Mouse (Mus musculus) CH12.LX (cell line): ENCODE results near the gene Plxdc1. TPM values are rescaled to one million over a fixed set of nuclear protein-coding genes. Genes with fewer than 3 reads are reported as not detected.
A peak's percentile ranks its signal among the peaks of the same experiment; 100 is the strongest.

Source experiments
- DNase-seq: peaks from one replicate; pipeline ENCODE4 v3.0.0-alpha.2; 2013; ENCODE audit errors: extremely low read depth
- H3K27ac ChIP-seq: 2 replicates; pipeline ENCODE4 v1.5.1; 2012; ENCODE audit warnings: low read depth, mild to moderate bottlenecking, control low read depth, moderate library complexity; ENCODE audit not compliant: insufficient read depth
- H3K27me3 ChIP-seq: replicated peaks from 2 replicates; pipeline ENCODE3; 2012; ENCODE audit warnings: inconsistent platforms
- H3K36me3 ChIP-seq, 2 experiments: replicated peaks in 1 of 2; 2 replicates each; pipeline versions ENCODE3 to v1.6.1; 2012; ENCODE audit warnings: inconsistent platforms in 1 of 2, low read length in 1 of 2, mild to moderate bottlenecking in 1 of 2, mixed read lengths in 1 of 2, moderate library complexity in 1 of 2; ENCODE audit not compliant: control insufficient read depth in 1 of 2, insufficient read depth in 1 of 2
- H3K4me1 ChIP-seq, 2 experiments: 2 replicates each; pipeline ENCODE4 v1.6.1; 2012; ENCODE audit warnings: inconsistent platforms in 1 of 2, moderate library complexity in 1 of 2; ENCODE audit not compliant: insufficient read depth in 2 of 2, control insufficient read depth in 1 of 2
- H3K4me2 ChIP-seq: 2 replicates; pipeline ENCODE4 v1.6.1; 2012; ENCODE audit warnings: low read depth, mild to moderate bottlenecking, control low read depth; ENCODE audit not compliant: poor library complexity, insufficient read depth, severe bottlenecking
- H3K4me3 ChIP-seq, 3 experiments: fragments of 150-350 bp in 1 of 3; sonication (generic) in 1 of 3; replicated peaks in 1 of 3; 2 replicates each; pipeline versions ENCODE3 to v1.5.1; 2011 to 2012; ENCODE audit warnings: low read depth in 2 of 3, low read length in 2 of 3, mild to moderate bottlenecking in 2 of 3, moderate library complexity in 2 of 3, control low read depth in 1 of 3, improper control_type of control experiment in 1 of 3, inconsistent platforms in 1 of 3, mixed read lengths in 1 of 3; ENCODE audit not compliant: poor library complexity in 1 of 3
- H3K79me2 ChIP-seq: replicated peaks from 2 replicates; pipeline ENCODE4 v1.6.1; 2012; ENCODE audit warnings: mild to moderate bottlenecking, moderate library complexity; ENCODE audit not compliant: control insufficient read depth, poor library complexity, insufficient read depth, severe bottlenecking; ENCODE audit errors: extremely low read depth
- H3K9ac ChIP-seq: 2 replicates; pipeline ENCODE4 v1.6.1; 2012; ENCODE audit warnings: low read depth, mild to moderate bottlenecking, control low read depth, moderate library complexity; ENCODE audit not compliant: insufficient read depth
- H3K9me3 ChIP-seq: replicated peaks from 2 replicates; pipeline ENCODE3; 2012; ENCODE audit warnings: low read length, inconsistent platforms, mixed read lengths
- CHD1 ChIP-seq: IDR thresholded peaks from 2 replicates; pipeline ENCODE4 v1.6.1; 2012; ENCODE audit warnings: low read depth, low read length, improper control_type of control experiment, inconsistent platforms
- CHD2 ChIP-seq: IDR thresholded peaks from 2 replicates; pipeline ENCODE4 v1.6.1; 2011; ENCODE audit warnings: low read length, improper control_type of control experiment
- EP300 ChIP-seq: IDR thresholded peaks from 2 replicates; pipeline ENCODE4 v1.6.1; 2011; ENCODE audit warnings: low read length, improper control_type of control experiment
- GABPA ChIP-seq: IDR thresholded peaks from 2 replicates; pipeline ENCODE4 v1.6.1; 2012; ENCODE audit warnings: low read depth, low read length, improper control_type of control experiment, inconsistent platforms; ENCODE audit not compliant: insufficient replicate concordance
- HCFC1 ChIP-seq: IDR thresholded peaks from 2 replicates; pipeline ENCODE4 v1.6.1; 2012; ENCODE audit warnings: low read depth, mild to moderate bottlenecking, inconsistent platforms, low read length, improper control_type of control experiment
- JUN ChIP-seq: IDR thresholded peaks from 2 replicates; pipeline ENCODE4 v1.6.1; 2011; ENCODE audit warnings: low read depth, mild to moderate bottlenecking, low read length, improper control_type of control experiment, moderate library complexity; ENCODE audit not compliant: insufficient read depth
- MAFK ChIP-seq: IDR thresholded peaks from 2 replicates; pipeline ENCODE4 v1.6.1; 2011; ENCODE audit warnings: low read length, improper control_type of control experiment; ENCODE audit not compliant: insufficient replicate concordance
- MAX ChIP-seq: IDR thresholded peaks from 2 replicates; pipeline ENCODE4 v1.6.1; 2011; ENCODE audit warnings: low read length, improper control_type of control experiment
- MAZ ChIP-seq: IDR thresholded peaks from 2 replicates; pipeline ENCODE4 v1.6.1; 2012; ENCODE audit warnings: low read depth, mild to moderate bottlenecking, inconsistent platforms, low read length, improper control_type of control experiment, moderate library complexity
- NELFE ChIP-seq: IDR thresholded peaks from 2 replicates; pipeline ENCODE4 v1.6.1; 2011; ENCODE audit warnings: low read depth, low read length, improper control_type of control experiment
- PAX5 ChIP-seq: IDR thresholded peaks from 2 replicates; pipeline ENCODE4 v1.6.1; 2012; ENCODE audit warnings: low read length, inconsistent platforms, mixed read lengths
- POLR2A ChIP-seq: IDR thresholded peaks from 2 replicates; pipeline ENCODE4 v1.6.1; 2011; ENCODE audit warnings: low read depth, mild to moderate bottlenecking, improper control_type of control experiment, low read length
- RAD21 ChIP-seq: IDR thresholded peaks from 2 replicates; pipeline ENCODE4 v1.6.1; 2011; ENCODE audit warnings: low read depth, mild to moderate bottlenecking, low read length, improper control_type of control experiment, moderate library complexity
- RCOR1 ChIP-seq: conservative IDR thresholded peaks from 2 replicates; pipeline ENCODE4 v1.6.1; 2012; ENCODE audit warnings: low read depth, mild to moderate bottlenecking, inconsistent platforms, low read length, improper control_type of control experiment
- SIN3A ChIP-seq: IDR thresholded peaks from 2 replicates; pipeline ENCODE4 v1.6.1; 2012; ENCODE audit warnings: low read length, improper control_type of control experiment, inconsistent platforms
- SMC3 ChIP-seq: IDR thresholded peaks from 2 replicates; pipeline ENCODE4 v1.6.1; 2011; ENCODE audit warnings: low read depth, low read length, improper control_type of control experiment
- UBTF ChIP-seq: IDR thresholded peaks from 2 replicates; pipeline ENCODE4 v1.6.1; 2012; ENCODE audit warnings: low read depth, mild to moderate bottlenecking, inconsistent platforms, low read length, improper control_type of control experiment, moderate library complexity
- ZMIZ1 ChIP-seq: IDR thresholded peaks from 2 replicates; pipeline ENCODE4 v1.6.1; 2012; ENCODE audit warnings: low read depth, mild to moderate bottlenecking, inconsistent platforms, low read length, improper control_type of control experiment
- ZNF384 ChIP-seq: IDR thresholded peaks from 2 replicates; pipeline ENCODE4 v1.6.1; 2012; ENCODE audit warnings: low read depth, low read length, improper control_type of control experiment, inconsistent platforms
- dilution Hi-C: fragments of 300-500 bp; cut with MboI; formaldehyde crosslinking; loops from 2 replicates; pipeline ENCODE4 v1.14.3; 2020; ENCODE audit warnings: low sequenced_read_pairs; ENCODE audit not compliant: extremely low pct_unique_long_range_greater_than_20kb, extremely low pct_ligation_motif_present
- in situ Hi-C: fragments of 300-500 bp; cut with MboI; formaldehyde crosslinking; loops from 3 replicates; pipeline ENCODE4 v1.14.3; 2019; ENCODE audit warnings: low sequenced_read_pairs, low pct_ligation_motif_present, low pct_unique_long_range_greater_than_20kb, mixed read lengths
- polyA plus RNA-seq: library from polyadenylated mRNA; unstranded; fragments of >175 nt; gene quantifications from 2 replicates; pipeline ENCODE4 v1.2.1, GENCODE M21; 2012; ENCODE audit warnings: low read depth; ENCODE audit not compliant: insufficient read length
- total RNA-seq, 2 experiments: library from RNA; depleted of rRNA; stranded (reverse); fragments of 300-350 nt in 1 of 2; fragments of >200 nt in 1 of 2; gene quantifications; 2 replicates each; pipeline ENCODE4 v1.2.3; 2012 to 2014

Plxdc1 gene
- total and polyA plus RNA-seq, 3 experiments, result 0.04 TPM; not detected in 2

DNA sequence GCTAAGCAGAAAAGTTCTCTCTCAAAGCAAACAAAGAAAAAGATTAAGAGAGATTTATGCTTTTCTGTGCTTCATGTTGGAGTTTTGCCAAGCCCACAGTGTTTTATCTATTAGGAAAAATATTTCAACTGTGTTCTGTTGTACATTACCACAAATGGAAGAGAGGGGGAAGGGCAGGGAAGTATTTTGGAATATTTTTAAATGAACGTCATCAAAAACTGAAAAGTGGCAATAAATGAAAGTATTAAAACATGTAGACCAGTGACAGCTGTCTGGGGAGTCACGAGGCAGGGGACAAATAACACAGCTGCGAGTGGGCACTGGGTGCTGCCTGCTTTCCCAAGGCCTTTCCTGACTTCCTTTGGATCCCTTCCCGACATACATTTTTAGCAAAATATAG lies 89.6 kb downstream of the Plxdc1 start:
- Histone ChIP-seq H3K9me3 (peaks cover 11% of the 10 kb centered on the region), H3K27ac (no peak overlapping the region), H3K4me2 (no peak overlapping the region), H3K4me3 (no peak overlapping the region)
- TF ChIP-seq MAX, result no peak
- no peak for TF ChIP-seq NELFE
- TF ChIP-seq SMC3, result no peak
- no peak for TF ChIP-seq POLR2A
- no peak for TF ChIP-seq SIN3A
- no peak for TF ChIP-seq RCOR1
- TF ChIP-seq EP300, result no peak
- TF ChIP-seq UBTF, result no peak
- TF ChIP-seq CHD1, result no peak
- TF ChIP-seq, all 38 proteins: peak for 0
- Histone ChIP-seq H3K79me2 (no peaks in the 10 kb centered on the region), H3K36me3 (no peaks in the 10 kb centered on the region), H3K4me1 (no peaks in the 10 kb centered on the region; a peak in 1 of 4 replicates), H3K9ac (no peak overlapping the region), H3K27me3 (peaks cover 8% of the 10 kb centered on the region)
- no peak for DNase-seq
- dilution Hi-C loops (no loop called here), in situ Hi-C loops (loop anchor here (5.0 kb wide), 1 partner anchor 91 kb away; the partner anchor contains the start of gene Plxdc1)

DNA sequence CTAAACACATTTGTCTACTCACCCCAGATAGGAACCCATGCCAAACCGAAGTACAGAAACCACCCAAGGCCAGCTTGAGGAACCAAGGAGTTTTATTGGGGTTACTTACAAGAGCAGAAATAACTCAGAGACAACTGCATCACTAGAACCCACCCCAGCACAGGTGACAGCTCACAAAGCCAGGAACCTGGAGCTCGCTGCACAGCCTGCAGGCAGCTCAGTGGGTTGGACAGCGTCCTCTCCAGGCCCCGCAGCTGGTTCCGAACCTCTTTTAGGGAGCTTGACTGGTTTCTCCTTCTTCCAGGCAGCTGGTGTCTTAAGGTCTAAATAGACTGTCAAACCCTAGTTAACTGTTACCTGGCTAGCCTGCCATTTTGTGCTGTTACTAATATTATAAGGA lies 94.4 kb downstream of the Plxdc1 start:
- H3K36me3 ChIP-seq, result peaks cover 0 to 7% of the 10 kb centered on the region in 2 experiments

DNA sequence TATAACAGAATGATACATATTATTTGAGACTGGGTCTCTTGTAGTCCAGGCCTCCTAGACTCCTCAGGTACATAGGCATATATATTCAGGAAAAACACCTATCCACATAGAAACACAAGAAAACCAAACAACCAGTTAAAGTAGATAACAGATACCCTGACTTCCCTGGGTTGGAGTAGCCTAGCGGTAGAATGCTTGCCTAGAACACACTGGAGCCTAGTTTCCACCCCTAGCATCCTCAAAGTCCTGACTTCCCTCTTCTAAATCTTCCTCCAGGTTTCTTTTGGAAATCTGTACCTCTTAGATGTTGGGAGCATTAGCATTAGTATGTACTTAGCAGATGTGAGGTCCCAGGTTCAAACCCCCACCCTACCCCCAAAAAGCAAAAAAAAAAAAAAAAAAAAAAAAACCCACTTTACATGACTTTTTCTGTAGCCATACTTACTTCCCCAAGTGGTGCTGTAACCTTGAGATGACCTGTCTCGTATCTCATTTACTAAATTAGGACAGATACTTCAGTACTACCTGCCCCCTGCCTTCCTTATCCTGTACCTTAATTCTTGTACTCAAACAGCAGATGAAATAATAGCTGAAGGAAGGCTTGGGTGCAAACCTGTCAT lies 100.8 kb downstream of the Plxdc1 start:
- 0 out of 2 replicates have a peak, but pooled peaks have one; percentile 30 for TF ChIP-seq CHD2
- no peak for TF ChIP-seq NELFE
- TF ChIP-seq GABPA, result no peak
- no peak for TF ChIP-seq JUN
- TF ChIP-seq ZNF384, result peak; percentile 78
- TF ChIP-seq ZMIZ1, result no peak
- Histone ChIP-seq H3K27me3 (no peaks in the 10 kb centered on the region), H3K27ac (no peak overlapping the region), H3K4me3 (peak overlapping the region in 2 of 3 experiments; percentile 40 to 79), H3K9me3 (peaks cover 4% of the 10 kb centered on the region), H3K4me2 (peak overlapping the region; percentile 14; the same call in 1 of the 2 replicates), H3K36me3 (peaks cover 0 to 7% of the 10 kb centered on the region in 2 experiments), H3K79me2 (no peaks in the 10 kb centered on the region), H3K9ac (no peak overlapping the region), H3K4me1 (peaks cover 3 to 30% of the 10 kb centered on the region in 2 experiments)
- in situ Hi-C loops (no loop called here), dilution Hi-C loops (no loop called here)
- no peak for DNase-seq

More for the DNA sequence above, 94.4 kb downstream of the Plxdc1 start:
- dilution Hi-C loops, result no loop called here
- no peak overlapping the region for H3K9ac ChIP-seq
- in situ Hi-C loops, result no loop called here
- no peak for DNase-seq
- H3K9me3 ChIP-seq, result peaks cover 11% of the 10 kb centered on the region
- no peaks in the 10 kb centered on the region for H3K79me2 ChIP-seq
- H3K4me1 ChIP-seq, result peaks cover 3 to 15% of the 10 kb centered on the region in 2 experiments
- H3K27me3 ChIP-seq, result peaks cover 1% of the 10 kb centered on the region
- H3K4me3 ChIP-seq, result no peak overlapping the region
- H3K27ac ChIP-seq, result no peak overlapping the region
- TF ChIP-seq ZNF384, result no peak
- no peak for TF ChIP-seq ZMIZ1
- no peak for TF ChIP-seq MAFK
- TF ChIP-seq HCFC1, result no peak
- TF ChIP-seq RAD21, result no peak
- TF ChIP-seq CHD1, result no peak
- TF ChIP-seq MAZ, result no peak
- TF ChIP-seq PAX5, result no peak
- H3K4me2 ChIP-seq, result no peak overlapping the region
